Mouse (Mus musculus) megakaryocyte, embryonic 14.5 days (primary cell): ENCODE data around the gene Telo2.

ENCODE experiments used
- FLI1 ChIP-seq: IDR thresholded peaks from 2 replicates; pipeline ENCODE4 v1.6.1; 2012; ENCODE audit warnings: low read length, inconsistent platforms, mixed read lengths
- GATA1 ChIP-seq: IDR thresholded peaks from 3 replicates; pipeline ENCODE4 v1.6.1; 2012; ENCODE audit warnings: mixed read lengths, low read length, inconsistent platforms, borderline replicate concordance

DNA sequence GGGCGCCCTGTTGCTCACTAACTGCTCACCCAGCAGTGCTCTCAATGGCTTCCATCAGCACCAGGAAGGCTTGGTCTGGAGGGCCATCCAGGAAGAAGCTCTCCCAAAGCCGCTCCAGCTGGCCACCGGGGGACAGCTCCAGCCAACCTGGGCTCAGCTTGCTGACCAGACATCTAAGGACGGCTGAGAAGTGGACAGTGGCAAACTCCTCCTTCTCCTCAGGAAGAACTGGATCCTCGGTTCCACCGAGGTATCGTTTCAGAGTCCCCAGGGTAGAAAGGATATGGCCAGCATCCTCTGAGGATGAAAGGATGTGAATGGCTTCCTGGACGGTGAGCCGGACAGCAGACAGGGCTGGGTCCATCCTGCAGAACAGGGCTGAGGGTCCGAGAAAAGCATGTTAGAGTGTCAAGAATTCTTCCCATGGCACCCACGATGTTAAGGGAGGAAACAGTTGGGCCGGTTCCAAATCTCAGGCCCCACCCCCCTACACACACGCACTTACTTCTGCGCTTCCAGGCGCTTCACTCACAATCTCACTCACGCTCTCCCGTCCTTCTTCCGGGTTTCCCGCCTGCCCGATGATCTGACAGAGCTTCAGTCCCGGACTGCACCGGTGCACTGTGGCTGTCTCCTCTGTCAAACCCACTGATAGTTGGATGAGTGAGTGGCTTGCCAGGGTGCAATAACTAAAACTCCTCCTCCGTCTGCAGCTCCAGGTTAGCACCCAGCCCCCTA, 690 bp downstream of the Telo2 start:
- TF ChIP-seq GATA1 (no peak), FLI1 (no peak)
